Mouse (Mus musculus) ES-Bruce4 (cell line): ENCODE data around the gene Klf13.

ENCODE experiments used
- CTCF ChIP-seq: IDR thresholded peaks from one replicate; pipeline ENCODE4 v1.8.1; 2011; ENCODE audit warnings: low read depth, low read length
- POLR2A ChIP-seq: IDR thresholded peaks from one replicate; pipeline ENCODE4 v1.8.1; 2011; ENCODE audit warnings: low read length; ENCODE audit not compliant: insufficient read depth

DNA sequence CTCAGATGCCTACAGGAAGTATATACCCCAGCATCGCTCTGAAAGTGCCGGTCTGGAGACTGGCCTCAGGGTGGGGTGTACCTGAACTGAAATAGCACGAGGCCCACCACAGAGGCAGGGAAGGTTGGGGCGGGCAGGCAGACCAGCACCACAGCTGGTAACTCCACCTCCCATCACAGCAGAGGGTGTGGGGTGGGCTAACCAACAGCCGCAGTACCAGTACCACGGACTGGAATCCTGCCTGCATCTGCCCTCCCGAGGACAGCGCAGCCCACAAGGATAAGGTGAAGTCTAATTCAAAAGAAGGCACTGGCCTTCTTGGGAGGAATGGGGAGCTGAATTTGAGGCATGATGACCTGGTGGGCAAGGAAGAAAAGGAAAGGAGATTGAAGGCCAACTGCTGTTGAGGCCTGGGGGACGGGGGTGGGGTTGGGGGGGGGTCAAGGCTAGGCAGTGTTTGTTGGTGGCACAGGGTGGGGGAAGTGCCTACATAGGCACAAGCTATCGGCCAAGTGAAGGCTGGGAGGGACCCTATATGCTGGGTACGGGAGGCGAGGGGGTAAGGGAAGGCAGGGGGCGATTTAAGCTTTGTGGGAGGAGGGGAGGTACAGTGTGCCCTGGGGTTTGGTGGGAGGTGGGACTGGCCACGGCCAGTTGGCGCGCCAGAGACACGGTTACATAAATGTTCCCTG lies 42.3 kb downstream of the Klf13 start:
- TF ChIP-seq CTCF (no peak), POLR2A (no peak)
